Mouse (Mus musculus): ENCODE measurements around the gene Ypel2. TPM values are rescaled to one million over a fixed set of nuclear protein-coding genes. Genes with fewer than 3 reads are reported as not detected.

The Ypel2 gene
- polyA plus RNA-seq, 1 experiment: 21.6 TPM

DNA sequence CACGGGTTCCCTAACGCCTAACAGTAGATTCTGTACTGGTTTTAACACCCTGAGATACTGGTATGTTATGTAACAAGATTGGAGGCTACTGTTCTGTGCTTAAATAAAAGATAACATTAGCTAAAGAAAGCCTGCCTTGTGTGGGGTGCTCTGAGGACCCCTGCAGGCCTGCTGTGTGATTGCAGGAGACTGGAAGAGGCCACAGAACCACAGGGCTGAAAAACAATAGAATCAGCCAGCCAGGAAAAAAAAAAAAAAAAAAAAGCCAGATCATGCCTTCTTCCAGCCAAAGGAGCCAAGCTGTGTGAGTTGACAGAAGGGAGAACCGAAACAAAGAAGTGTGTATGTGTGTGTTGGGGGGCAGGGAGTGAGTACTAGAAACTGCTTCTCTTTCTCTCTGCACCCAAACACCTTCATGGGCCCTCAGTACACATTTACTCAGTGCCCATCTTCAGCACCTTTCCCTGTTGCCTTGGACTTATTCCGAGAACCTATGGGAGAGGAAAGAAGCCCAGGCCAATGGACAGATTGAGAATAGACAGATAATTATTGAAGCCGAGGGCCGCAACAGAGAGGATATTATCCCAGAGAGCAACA, 2.2 kb upstream of the Ypel2 start:
- DNase-seq (ENCODE audit: low spot score): no peak

DNA sequence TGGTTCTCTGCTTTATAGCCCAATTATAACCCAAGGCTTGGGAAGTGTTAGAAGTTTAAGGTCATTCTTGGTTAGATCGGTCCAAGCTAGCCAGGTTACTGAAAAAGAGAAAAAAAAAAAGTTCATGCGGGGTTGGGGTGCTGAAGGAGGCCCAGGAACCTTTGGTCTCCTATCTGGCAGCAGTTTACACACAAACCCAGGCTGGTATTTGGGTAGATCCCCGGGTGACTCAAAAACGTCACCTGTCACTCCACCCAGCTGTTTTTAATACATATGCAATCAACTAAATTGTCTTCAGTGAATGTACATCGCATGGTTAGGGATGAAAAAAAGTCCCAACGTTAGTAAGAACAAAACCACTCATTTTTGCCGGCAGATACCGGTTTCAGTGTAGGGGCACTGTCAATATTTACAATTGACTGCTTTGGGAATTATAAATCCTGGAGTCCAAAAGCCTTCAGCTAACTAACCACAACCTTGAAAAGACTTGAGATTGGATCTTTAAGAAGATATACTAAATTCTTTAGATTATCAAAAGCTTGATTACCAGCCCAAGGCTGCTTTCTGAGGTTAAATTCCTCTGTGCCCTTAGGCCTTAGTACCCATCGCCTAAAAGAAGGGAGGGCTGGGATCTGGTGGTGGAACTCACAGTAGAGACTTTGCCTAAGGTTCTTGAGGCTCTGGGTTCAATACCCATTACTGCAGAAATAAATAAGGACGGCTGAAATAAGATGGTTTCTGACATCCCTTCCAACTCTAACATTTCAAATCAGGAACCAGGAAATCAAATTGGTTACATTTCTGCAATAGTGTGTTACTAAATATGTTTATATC, 1.5 kb upstream of the Ypel2 start:
- no peak for DNase-seq (ENCODE audit: low spot score)

DNA sequence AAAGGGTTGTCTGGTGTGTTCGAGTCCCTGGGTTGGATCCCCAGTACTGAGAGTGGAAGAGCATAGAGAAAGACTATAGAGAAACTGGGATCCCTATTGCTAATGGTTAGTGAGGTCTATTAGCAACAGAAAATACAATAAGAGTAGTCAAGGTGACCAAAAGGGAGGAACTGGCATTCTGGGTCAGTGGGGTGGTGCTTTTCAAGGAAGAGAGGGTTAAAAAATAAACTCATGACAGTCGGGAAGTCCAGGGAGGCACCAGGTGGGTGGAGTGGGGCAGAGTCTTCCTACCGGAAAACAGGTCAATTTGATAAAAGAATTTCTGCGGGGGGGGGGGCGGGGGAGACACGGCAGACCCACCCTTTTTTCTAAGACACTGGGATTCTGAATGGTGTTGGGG, 823 bp upstream of the Ypel2 start:
- no peak for DNase-seq (ENCODE audit: low spot score)

DNA sequence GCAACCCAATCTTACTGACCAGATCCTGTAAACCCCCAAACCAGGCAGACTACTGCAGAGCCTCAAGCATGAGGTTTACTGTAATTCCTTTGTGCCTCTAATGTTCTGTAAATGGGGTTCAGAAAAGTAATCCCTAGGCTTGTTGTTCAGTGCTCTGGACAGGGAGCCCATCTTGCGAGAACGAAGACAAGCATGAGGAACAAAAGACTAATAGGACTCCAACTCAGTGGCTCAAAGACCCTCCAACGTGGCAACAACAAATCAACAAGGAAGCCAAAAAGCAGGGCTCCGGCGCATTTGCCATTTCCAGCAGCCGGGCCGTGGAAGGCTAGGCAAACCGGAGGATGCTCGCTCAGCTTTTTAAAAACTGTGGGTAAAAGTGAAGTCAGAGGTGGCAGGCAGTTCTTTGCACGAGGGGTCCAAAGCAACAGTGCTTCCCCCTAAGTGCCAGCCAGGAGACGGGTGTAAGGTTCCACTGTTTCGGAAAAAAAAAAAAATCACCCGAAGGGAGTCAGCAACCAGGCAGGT, 982 bp downstream of the Ypel2 start:
- no peak for DNase-seq (ENCODE audit: low spot score)

DNA sequence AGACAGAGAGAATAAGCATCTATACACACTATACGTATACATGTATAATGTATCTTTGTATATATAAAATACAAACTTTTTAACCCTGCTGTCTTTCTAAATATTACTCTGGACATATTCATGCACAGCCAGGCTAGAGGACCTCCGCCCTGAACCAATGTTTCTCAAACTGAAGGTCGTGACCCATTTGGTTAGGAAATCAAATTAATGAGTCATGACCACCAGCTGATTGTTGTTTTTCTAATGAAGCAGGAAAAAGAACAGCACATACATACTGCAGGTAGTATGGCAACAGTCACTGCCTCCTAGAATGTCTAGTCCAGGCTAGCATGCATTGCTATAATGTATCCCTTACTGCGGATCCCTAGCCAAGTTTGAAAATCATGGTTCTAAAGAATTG, 2.3 kb downstream of the Ypel2 start:
- no peak for DNase-seq (ENCODE audit: low spot score)

DNA sequence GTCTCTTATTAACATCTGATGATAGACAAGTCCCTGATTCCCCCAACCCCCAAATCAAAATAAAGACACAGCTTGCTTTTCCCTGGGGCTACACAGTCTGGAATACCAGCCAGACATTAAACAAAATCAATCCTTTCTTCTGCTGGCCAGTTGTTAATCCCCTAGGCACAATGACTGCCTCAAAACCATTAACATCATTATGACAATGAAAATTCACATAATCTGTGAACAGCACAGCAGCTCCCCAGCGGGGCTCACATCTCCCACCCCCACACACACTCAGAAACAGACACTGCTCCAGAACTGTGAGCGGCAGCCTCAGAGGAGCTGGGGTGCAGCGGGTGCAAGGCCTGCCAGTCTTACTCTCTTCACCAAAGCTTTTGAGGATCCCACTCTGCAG, 3.2 kb downstream of the Ypel2 start:
- no peak for DNase-seq (ENCODE audit: low spot score)

DNA sequence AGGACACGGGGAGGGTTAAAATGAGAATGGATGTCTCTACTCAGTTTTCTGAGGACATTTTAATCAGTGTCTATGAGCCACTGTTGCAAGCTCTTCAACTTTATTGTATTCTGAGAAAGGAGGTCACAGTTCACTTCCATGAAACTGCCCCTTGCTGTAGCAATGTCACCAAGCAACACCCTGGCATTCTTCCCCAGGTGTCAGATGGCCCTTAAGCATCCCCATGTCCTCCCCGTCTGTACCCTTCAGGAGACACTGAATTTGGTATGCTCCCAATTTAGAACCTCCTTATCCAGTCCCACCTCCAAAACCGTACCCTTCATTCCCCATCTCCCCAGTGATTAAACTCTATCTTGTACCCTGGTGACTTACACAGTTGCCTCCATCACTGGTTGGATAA, 8.5 kb downstream of the Ypel2 start:
- DNase-seq (ENCODE audit: low spot score): no peak

DNA sequence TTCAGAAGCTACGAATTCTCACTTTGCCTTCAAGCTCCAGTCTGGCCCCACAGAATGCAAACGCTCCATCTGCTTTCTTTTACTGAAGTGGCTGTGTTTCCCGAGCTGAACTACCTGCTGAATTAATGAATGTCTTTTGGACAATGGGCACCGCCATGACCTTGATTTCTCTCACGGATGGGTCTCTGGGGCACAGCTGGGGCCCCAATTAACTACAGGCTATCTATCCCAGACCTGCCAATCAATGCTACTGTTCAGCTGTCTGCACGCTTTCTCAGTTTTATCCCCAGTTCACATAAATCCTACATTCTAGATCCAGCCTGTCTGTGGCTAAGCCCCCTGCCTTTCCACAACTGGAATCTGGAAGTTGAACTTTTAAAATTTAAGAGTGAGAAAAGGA, 10.5 kb downstream of the Ypel2 start:
- DNase-seq (ENCODE audit: low spot score): no peak

DNA sequence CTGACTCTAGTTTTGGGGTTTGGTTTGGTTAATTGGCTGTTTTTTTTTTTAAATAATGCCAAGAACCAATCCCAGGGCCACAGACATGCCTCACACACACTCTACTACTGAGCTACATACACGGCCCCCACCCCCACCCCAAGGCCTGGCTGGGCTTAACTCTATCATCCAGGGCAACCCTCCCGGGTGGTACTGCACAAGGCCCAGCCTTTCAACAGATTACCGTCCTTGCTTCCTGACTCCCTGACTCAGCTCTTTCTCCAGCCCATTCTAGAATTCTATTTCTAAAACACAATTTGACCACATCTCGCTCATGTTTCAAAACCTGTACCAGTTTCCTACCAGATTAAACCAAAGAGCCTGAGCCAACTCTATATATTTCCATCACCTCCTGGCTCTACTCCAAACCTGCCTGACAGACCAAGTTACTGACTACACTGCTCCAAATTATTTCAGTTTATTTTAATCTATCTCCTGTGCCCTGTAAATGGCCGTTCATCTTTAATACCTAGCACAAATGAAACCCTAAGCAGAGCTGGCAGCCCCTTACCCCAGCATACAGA, 12.2 kb downstream of the Ypel2 start:
- no peak for DNase-seq (ENCODE audit: low spot score)

DNA sequence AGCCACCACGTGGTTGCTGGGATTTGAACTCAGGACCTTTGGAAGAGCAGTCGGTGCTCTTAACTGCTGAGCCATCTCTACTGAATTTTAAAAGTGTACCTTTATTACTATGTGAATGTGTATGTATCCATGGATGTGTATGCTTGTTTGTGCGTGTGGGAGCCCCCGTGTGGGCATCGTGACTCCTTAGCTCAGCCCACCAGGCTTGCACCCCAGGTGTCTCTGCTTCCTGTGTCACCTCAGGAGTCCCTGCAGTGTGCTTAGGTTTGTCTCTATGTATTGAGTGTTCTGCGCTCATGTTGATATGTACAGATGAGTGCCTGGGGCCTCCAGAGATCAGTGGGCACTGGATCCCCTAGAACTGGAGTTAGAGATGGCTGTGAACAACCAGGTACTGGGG, 13.0 kb downstream of the Ypel2 start:
- DNase-seq (ENCODE audit: low spot score): no peak

DNA sequence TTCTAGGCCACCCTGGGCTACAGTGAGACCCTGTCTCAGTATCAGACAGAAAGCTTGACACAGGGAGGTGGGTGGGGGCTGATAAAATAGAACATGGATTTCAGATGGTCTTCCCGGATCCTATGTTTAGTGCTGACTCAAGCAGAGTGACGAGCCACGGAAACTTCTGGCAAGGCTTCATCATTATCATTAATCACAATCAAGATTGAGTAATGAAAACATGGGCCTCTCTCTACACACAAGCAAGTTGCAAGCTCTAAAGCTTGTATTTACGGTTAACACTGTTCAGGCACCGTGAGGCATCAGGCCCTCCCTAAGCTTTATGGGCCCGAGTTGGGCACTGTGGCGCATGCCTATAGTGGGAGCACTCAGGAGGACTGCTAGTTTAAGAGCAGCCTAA, 13.7 kb downstream of the Ypel2 start:
- DNase-seq (ENCODE audit: low spot score): no peak

DNA sequence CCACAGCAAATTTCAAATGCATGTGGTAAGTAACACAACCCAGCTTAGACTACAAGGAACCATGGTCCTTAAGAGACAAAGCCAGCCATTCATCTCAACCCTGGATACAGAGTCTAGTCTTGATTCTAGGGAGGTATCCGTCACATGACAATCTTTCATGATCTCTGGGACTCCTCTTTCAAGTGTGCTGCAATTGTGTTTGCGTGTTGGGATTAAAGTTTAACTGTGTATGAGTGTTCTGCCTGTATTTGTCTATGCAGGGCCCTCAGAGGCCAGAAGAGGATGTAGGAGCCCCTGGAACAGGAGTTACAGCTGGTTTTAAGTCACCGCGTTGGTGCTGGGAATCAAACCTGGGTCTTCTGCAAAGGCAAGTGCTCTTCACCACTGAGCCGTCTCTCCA, 16.3 kb downstream of the Ypel2 start:
- no peak for DNase-seq (ENCODE audit: low spot score)

DNA sequence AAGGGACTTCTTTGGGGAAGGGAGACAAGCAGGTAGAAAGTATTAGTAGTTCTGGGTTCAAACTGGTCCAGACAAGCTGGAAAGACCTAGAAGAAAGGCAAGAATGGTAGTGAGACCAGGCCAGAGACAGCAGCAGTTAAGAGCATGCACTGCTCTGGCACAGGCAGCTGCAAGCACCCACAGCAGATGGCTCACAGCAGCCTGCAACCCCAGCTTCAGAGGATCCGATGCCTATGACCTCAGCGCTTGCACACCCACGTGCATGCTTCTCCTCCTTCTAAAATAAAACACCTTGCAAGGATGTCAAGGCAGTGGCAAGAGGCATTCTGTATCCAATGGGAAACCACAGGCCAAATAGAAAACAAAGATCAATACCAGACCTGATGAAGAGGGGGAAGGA, 19.1 kb downstream of the Ypel2 start:
- DNase-seq (ENCODE audit: low spot score): no peak

DNA sequence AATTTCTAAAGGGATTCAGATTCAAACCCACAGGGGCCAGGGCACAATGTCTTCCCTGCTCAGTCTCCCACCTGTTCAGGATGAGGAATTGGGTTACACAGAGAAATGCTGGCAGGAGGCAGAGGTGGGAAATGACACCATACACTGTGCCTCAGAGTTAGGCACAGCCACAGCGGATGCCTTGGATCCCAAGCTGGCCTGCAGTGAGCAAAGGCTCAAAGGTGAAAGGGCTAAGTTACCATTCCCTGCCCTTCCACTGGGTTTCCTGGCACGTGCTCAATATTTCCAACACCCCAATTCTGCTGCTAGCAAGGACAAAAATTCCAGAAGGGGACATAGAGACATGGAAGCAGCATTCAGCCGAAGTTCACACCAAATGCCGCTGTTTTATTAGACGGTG, 20.3 kb downstream of the Ypel2 start:
- DNase-seq (ENCODE audit: low spot score): no peak

DNA sequence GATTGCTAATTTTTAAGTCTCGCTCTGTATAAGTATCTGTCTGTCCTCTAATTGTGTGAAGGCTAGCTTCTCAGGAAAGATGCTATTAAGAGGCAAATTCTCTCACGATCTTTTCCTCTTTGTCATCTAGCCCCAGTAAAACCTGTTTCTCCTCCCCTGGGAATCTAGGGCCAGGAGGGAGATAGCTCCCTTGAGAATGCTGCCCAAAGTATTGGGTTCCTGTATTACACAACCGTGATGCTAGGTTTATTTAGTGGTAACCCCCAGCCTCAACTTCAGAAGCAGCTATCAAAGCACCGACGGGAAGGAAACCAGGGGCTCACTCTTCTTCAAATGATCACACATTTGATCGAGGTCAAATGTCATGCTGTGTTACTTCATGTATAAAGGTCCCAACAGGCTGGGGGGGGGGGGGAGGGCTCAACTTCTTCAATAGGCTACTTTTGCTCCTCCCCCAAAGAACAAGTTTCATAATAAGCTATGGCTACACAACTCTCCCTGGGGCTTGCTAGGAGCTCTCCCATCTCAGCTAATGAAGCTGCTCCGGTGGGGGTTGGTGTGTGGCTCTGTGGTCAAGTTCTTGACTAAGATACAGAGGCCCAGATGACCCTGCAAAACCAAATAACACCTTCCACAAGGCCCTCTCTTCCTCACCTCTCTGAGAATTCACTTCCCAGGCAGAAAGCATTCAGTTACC, 22.3 kb downstream of the Ypel2 start:
- no peak for DNase-seq (ENCODE audit: low spot score)

DNA sequence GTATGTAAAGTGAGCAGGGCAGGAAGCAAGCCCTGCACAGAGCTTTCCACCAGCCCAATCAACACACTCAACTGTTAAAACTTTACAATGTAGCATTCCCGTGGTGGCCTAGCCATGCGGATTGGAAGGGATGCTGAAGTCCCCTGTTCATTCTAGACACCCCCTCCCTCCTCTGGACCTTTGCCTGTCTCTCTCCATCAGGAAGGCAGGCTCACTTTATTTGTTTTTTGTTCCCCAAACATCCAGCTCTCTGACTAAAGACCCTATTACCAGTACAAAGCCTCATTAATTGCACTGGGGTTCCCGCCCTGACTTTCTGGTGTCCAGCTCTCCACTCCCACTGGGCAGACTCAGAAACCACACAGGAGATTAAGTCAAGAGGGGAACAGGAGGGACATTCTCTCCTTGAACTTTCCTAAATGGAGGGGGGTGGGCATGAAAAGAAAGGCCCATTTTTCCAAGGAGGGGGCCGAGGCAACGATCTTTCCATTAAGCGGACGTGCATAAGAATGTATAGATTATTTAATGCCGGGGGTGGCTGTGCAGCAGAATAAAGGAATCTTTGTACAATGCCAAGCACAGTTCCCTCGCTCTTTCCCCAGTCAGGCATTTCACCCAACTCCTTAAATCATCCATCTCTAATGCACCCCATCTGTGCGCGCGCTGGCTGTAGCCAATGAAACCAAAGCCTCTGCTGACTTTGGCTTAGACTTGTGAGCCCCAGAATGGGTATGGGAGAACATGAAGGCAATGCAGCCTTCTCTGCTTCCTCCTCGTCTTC, 24.3 kb downstream of the Ypel2 start:
- no peak for DNase-seq (ENCODE audit: low spot score)

DNA sequence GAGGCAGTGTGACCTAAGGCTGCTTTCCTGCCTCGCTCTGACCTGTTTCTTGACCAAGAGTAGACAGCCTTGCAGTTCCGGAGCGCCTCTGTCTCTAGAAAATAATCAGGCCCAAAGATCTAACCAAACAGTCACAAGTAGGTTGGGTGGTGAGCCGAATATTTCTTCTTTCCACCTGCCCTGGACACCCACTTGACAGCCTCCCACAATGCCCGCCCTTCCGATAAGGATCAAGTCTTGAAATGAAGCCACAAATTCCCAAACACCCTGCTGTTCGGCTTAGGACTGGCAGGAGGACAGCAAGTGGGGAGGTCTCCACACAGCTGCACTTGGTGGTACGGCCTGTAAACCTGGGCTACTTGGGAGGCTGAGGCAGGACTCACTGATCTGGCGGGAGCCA, 26.0 kb downstream of the Ypel2 start:
- no peak for DNase-seq (ENCODE audit: low spot score)

DNA sequence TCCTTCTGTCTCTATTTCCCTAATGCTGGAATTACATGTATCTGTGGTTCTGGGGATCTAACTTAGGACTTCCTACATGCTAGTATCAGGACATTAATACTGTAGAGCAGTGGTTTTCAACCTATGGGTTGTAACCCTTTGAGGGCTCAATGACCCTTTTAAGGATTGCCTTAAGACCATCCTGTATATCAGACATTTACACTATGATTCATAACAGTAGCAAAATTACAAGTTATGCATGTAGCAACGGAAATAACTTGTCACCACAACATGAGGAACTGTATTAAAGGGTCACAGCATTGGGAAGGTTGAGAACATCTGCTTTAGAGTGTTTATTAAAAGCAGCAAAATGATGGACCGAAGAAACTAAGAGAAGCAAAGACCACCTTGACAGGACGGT, 26.8 kb downstream of the Ypel2 start:
- DNase-seq (ENCODE audit: low spot score): no peak

DNA sequence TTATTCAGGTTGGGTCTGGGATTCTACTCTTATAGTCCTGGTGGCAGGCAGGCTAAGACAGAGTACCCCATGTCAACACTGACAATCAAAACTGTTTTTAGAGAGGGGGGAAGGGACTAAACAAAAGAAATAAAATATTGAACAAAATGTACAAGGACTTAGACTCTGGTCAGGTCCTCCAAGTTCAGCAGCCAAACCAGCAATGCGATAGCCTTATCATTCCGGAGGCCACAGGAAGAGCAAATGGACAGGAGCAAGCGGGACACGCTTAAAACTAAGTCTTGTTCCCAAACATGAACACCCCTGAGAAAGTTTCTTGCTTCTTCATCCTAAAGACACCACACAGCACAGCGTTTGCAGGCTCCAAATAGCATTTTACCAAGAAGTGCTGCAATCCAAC, 28.4 kb downstream of the Ypel2 start:
- no peak for DNase-seq (ENCODE audit: low spot score)

DNA sequence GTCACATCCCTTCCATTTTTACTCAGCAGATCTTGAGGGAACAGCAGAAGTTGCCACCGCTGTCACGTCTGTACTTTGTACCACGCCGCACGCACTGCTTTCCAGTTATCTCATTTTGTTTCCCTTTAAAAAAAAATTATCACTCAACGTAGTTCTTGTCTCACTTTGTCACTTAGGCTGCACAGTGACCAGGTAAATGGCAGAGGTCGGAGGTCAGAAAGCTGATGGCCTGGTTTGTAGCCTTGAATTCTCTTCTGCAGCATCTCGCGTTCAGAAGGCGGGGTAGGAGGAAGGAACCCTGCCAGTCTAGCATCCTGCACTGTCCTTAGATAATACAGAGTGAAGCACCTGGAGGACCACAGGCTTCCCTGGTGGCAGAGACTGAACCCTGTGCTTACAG, 29.8 kb downstream of the Ypel2 start:
- no peak for DNase-seq (ENCODE audit: low spot score)

DNA sequence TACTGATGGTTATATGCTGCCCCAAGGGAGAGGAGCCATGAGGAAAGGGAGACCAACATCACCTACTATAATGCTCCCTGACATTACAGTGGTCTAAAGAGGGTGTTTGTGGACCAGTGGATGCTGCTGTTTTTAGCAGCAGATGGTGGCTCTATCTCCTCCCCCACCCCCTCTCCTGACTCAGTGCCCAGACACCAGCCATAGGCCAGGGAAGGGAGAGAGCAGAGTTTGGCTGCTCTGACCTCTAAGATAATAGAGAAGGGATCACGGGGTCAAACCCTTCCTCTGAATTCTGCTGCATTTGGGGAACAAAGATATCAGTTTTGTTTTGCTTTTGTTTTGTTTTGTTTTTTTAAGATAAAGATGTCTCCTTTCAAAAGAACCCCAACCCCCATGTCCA, 30.5 kb downstream of the Ypel2 start:
- no peak for DNase-seq (ENCODE audit: low spot score)

DNA sequence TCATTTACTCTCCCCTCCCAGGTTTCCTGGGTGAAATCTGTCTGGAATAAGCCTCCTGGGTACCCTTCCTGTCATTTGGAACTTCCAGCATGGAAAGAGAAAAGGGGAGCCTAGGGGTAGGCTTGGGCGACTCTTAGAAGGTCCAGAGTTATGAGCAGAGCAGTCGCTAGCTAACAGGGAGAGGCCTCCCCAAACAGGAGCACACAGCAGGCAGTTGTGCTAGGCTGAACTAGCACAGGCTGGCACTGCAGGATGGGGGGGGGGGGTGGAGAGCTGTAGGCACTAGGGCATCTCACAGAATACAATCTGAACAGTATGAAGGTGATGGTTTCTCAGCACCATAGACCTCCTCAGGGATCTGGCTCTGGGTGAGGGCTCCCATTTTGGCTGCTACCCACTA, 31.1 kb downstream of the Ypel2 start:
- no peak for DNase-seq (ENCODE audit: low spot score)
